Mouse (Mus musculus) cortical plate, adult 2 months (tissue): ENCODE data around the gene Zfp605.
A peak's percentile ranks its signal among the peaks of the same experiment; 100 is the strongest.

ENCODE experiments used
- CTCF ChIP-seq: fragments of 200-500 bp; IDR thresholded peaks from 2 replicates; pipeline ENCODE4 v1.5.1; 2011; ENCODE audit warnings: mild to moderate bottlenecking, control low read depth, low read length; ENCODE audit not compliant: insufficient read depth; ENCODE audit errors: extremely low read depth
- POLR2A ChIP-seq: fragments of 200-500 bp; IDR thresholded peaks from 2 replicates; pipeline ENCODE4 v1.6.1; 2011; ENCODE audit warnings: mild to moderate bottlenecking, low read length, control low read depth; ENCODE audit not compliant: insufficient read depth; ENCODE audit errors: extremely low read depth

GRCm38 (mm10) chr5:110104616-110105380, 5.1 kb upstream of the Zfp605 start:
- peak; percentile 14; the same call in 1 of the 2 replicates for TF ChIP-seq POLR2A
- TF ChIP-seq CTCF: no peak
